Mouse (Mus musculus) cerebellum, postnatal 10 days (tissue): ENCODE results near the gene Pip5k1a.
"Not testable (repeated sequence)": the region's sequence is repeated elsewhere in the genome, so short reads cannot be mapped to it uniquely, and the experiment has no call there.

Source experiments
- DNase-seq, 2 experiments: peaks; one replicate each; pipeline ENCODE4 v3.0.0; 2021; ENCODE audit warnings: mixed read lengths in 2 of 2

Gene Pip5k1a

DNA sequence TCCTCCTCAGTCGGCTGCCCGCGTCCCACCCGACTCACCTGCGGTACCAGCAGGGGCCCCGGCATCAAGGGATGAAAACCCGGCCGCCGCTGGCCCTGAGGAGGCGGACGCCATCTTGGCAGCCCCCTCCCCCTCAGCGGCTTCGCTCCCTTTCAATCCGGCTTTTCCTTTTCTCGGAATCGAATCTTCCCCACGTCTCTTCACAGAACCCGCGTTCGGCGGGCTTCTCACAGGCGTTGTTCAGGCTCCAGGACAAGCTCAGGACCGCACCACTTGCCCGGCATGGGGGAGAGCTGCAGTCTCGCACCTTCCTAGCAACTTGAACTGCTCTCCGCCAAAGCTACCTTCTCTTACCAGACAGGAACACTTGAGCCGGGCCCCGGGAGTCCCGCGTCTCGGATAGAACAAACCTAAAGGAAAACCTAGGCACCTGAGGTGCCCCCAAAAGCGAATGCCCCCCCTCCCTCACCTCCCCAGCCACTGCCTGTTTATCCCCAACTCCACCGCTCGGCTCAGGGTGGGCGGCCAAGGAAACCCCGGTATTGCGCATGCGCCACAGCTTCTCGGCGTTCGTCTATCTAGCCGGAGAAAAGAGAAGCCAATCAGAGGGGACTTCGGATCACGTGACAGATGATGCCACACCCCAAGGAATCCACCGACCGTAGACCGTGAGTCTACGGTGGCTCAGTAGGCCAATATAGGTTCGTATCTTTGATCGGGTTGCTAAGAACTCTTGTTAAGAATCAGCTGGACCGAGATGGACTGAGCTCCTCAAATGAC lies at the start of gene Pip5k1a:
Gene Pip5k1a (minus strand): TSS at position 593 of the 780 bp plus-strand sequence.
- peak; percentile 99 for DNase-seq

DNA sequence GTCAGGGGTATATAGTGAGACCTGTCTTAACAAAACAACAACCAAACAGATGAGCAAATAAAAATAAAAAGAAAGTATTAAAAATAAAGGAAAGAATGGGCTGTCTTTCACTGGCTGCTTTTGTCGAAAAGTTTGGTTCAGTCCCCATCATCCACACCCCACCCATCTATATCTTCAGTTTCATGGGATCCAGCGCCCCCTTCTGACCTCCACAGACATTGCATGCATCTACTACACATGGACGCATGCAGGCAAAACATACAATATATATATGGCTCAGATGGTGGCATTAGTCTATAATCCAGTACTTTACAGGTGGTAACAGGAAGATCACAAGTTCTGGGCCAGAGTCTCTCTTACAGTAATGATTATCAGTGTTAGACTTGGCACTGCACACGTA lies 47.1 kb upstream of the Pip5k1a start:
- peak in 1 of 2 experiments; percentile 44 for DNase-seq

DNA sequence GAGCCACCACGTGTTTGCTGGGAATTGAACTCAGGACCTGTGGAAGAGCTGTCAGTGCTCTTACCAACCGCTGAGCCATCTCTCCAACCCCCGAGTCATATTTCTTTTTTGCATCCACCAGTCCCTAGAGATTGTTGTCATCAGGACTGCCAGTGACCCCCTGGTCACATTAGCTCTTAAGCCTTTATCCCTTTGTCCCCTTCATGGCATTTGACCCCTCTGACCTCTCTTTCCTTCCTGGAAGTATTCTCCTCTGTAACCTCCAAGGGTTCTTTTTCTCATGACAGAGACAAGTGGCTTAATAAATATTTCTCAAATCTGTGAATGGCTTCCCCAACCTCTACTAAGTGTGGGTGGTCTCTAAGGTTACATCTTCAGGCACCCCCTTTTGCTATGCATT lies 41.2 kb upstream of the Pip5k1a start:
- no peak for DNase-seq

DNA sequence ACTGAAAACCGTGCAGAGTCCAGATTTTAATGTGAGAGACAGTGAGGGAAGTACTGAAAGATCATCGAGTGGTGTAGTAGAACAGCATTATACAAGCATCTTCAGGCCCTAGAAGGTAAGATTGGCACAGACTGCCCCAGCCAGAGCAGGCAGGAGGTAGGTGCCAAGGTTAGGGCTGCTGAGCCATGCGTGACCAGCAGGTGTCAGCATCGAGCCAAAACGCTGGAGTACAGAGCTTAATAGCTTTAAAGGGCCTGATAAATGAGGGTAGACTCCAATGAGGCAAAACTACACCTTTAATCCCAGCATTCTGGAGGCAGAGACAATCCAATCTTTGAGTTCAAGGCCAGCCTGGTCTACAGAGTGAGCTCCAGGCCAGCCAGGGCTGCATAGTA lies 35.9 kb upstream of the Pip5k1a start:
- DNase-seq: peak; percentile 94 to 95

DNA sequence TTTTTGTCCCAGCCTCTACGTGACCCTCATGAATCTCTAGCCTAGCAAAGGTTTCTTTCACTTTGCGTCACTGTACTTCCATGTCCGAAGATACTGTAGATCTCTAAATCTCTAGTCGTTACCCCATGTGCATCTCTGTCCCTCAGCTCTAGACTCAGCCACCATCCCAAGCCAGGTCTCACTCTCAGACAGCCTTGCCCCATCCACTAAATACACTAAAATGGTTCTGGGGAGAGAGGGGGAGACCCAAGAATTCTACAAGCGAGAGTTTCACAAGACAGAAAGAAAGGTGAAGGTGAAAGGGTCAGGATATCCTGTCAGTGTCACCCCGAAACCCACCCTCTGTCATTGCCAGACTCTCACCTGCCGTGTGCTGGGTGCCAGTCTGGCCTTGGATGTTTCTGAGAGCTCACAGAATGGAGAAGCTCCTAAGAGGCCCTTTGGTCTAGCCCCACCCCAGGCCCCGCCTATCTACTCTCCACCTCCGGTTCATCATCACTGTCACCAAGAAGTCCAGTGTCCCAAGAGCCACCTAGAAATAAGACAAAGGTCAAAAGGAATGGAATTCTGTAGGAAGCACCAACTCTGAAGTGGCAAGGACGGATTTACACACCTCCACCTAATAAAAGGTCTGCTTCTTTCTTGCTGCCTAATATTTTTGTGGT lies 35.4 kb upstream of the Pip5k1a start, which contains the start of gene Tnfaip8l2:
Gene Tnfaip8l2 (minus strand): TSS at position 409 of the 665 bp plus-strand sequence.
- peak in 1 of 2 experiments; percentile 25 for DNase-seq

DNA sequence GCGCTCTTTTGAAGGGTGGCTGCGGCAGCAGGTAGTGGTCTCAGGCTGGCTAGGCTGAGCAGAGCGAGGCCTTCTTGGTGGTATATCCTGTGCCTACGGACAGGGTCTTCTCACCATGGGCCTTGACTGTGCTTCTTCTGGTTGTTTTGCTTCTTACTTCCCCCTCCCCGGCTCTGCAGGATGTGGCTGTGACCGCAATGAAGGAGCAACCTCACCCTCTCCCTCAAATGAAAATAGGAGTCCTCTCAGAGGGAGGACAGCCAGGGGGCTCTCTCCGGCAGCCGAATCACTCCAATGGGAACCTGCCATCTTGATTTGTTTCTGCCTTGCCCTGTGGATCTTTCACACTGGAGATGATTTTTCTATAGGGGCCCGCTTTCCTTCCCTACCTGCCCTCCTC lies 34.7 kb upstream of the Pip5k1a start:
- DNase-seq: no peak

DNA sequence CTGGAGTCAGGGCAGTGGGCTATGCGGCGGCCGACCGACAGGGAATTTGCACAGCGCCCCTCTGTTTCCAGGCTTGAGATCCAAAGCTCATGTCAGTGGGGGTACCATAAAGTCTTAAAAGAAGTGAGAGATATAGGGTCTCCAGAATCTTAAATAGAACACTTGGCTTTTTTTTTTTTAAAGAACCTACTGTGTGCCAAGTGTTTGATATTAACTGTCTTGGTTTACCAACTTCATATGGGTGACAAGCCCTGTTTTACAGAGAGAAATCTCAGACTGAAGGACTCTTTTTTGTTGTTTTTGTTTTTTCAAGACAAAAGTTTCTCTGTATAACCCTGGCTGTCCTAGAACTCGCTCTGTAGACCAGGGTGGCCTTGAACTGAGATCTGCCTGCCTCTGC lies 34.1 kb upstream of the Pip5k1a start:
- DNase-seq: no peak

DNA sequence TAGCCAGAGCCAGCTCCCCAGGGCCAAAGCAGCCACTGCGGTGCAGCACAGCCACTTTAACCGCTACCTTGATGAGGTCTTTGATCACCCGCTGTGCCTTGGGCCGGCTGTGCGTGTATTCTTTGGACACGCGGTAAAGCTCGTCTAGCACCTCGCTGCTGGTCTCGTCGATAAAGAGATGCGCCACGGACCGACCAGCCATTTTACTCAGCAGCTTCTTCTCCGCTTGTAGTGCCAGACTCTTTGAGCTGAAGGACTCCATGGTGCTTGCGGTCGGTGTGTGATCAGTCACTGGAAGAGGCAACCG lies 33.5 kb upstream of the Pip5k1a start:
- DNase-seq: no peak

DNA sequence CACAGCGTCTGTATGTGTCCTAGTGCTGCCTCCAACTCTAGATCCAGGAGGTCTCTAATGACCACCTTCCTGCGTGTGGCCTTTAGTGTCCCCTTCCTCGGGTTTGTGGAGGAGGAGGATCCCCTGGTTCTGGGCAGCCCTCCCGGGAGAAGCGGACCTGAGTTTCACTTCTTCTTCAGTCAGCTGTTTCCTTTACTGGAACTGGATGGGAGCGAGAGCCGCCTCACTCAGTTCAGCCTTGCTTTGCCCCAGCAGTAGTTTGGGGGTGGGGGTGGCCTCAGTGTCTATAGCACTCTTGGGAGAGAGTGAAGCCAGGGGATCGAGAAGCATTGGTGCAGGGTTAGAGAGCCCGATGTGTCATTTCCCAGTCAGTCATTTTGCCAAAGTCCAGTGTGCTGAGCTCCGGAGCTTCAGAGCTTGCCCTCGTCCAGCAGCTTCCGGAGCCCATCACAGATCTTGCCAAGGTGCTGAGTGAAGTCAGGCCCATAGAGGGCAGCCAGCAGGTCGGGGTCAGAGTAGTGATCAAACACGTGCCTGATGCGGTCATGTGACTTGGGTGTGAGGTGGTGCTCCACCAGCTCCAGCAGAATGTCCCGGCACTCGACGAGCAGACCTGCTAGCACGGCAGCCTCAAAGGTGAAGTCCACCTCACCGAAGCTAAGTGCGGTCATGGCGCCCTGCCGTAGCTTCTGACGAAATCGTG lies 33.0 kb upstream of the Pip5k1a start:
- DNase-seq: no peak

DNA sequence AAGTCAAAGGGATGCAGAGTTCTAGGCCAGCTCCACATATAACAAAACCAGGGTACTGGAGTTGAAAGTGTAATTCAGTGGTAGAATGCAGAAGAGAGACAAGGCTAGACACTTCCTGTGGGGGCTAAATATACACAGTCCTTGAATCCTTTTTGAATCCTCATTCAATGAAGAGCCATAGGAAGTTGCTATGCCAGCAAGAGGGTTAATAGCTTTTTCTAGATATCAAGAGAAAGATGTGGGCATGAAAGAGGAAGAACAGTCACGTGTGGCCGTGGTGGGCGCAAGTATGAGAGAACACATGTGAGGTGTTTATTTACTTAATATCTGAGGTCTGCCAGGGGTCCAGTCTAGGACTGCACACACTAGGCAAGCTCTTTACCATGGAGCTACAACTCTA lies 29.6 kb upstream of the Pip5k1a start:
- DNase-seq: no peak

DNA sequence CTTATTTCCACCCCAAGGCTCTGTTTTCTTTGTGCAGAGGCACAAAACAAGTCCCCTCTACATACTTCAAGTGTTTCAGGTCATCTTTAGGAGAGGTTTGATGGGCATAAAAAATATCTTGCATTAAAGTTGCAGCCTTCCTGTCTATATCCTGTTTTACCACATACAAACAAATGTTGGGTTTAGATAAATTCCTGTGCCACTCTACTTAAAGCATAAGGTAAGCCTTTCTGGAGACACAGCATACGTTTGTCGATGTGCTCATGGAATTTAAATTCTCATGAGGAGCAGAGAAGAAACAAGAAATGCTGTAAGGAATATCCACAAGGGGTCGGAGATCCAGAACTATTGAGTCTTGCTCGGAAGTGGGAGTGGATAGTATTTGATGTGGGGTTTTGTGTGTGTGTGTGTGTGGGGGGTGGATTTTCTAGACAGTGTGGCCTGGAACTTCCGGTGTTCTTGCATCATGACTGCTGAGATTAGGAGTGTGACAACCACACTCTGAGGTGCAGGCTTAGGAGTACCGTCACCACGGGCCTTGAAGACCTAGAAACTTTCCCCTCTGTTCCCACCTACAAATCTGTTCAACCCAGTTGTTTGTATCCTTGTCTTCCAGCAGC lies 28.8 kb upstream of the Pip5k1a start:
- DNase-seq: no peak

DNA sequence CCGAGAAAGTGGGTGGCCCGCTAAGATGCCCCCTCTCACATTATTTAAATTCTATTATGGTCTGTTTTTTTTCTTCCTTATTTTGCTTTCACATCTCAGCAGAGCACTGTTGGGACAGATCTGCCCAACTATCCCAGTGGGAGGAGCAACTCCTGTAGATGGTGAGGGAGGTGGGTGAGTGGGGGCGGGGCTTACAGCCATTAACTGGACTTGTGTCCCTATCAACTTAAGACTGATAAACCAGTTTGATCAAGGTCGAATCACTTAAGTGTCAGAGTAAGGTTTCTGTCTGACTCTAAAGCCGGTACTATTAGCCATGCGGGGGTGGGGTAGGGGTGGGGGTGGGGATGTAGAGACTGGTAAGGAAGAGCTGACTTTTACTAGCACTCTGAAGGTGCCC lies 28.3 kb upstream of the Pip5k1a start:
- peak; percentile 67 to 68 for DNase-seq

DNA sequence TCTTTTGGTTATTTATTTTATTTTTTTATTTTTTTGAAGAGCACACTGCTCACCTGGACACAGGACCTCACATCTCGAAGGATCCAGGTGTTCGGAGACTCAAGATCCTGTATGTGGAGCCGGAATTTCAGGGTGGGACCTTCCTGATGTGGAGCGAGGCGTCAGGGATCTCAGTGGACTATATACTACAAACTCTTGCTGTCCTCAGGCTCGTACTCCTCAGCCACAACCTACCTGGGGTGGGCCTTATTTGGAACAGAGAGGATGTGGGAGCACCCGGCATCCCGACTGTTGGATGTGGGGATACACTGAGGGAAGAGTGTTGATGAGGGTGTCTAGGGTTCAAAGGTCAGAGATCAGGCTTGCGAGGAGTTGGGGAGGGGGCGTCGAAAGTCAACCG lies 27.4 kb upstream of the Pip5k1a start:
- not testable (repeated sequence) for DNase-seq

DNA sequence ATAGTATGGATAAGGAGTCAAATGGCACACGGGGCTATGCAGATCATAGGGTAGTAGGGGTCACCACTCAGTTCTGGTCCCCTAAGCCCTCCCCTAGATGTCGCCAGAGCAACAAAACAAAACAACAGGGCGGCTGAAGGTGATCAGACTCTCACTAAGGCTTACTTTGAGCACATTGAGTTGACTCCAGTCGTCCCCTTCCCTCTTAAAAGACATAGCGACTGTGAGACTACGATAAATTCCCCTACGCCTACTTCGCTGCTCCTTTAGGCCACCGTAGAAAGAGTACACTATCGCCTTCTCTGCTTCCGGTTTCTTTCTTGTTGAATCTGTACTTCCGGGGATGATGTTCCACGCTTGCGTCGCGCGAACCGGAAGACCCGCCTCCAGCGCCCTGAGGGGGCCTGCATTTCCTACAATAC lies 27.0 kb upstream of the Pip5k1a start, which contains the start of the genes Scnm1 and Lysmd1:
Gene Scnm1 (minus strand): TSS at position 332 of the 422 bp plus-strand sequence.
Gene Lysmd1 (plus strand): TSS at position 409 of the 422 bp plus-strand sequence.
- DNase-seq: peak; percentile 91 to 94

DNA sequence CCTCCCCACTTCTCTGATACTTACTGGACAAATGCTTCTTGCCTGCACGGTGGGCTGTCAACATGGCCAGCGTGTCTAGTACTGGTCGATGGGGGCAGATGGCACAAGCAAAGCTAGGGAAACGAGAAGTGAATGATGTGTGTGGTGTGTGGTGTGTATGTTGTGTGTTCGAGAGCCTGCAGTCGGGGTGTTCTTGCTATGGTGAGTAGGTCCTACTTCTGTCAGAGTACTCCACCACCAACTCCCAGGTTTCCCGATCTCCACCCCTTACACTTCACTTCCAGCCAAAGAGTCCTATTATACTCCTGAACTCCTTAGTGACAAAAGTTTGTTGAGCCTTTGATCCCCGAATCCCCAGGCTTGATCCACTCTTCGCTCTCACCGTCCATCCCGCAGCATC lies 26.4 kb upstream of the Pip5k1a start:
- no peak for DNase-seq

DNA sequence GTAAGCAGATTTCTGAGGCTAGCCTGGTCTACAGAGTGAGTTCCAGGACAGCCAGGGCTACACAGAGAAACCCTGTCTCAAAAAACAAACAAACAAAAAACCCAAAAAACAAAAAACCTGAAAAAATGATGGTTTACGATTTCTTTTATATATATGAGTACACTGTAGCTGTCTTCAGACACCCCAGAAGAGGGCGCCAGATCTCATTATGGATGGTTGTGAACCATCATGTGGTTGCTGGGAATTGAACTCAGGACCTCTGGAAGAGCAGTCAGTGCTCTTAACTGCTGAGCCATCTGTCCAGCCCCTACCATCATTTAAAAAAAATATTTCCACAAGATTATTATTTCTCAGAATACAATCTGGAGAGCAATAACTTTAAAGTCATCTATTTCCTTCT lies 25.7 kb upstream of the Pip5k1a start:
- DNase-seq: not testable (repeated sequence)

DNA sequence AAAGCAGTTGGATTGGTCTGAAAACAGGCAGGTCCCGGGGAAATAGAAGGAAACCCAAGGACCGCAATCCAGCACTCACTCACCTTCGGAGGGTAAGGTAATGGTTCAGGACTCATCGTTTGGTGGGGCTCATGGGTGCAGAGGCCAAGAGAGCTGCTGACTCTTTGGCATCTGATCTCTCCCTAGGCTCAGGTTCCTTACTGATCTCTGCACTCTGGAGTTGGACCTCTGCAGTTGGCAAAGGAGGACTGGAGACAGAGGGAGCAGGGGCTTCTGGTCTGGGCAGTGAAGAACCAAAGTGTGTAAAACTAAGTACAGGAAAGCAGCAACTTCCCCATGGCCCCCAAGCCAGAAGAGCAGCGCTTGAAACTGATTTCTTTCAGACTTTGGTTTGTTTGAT lies 23.4 kb upstream of the Pip5k1a start:
- no peak for DNase-seq

DNA sequence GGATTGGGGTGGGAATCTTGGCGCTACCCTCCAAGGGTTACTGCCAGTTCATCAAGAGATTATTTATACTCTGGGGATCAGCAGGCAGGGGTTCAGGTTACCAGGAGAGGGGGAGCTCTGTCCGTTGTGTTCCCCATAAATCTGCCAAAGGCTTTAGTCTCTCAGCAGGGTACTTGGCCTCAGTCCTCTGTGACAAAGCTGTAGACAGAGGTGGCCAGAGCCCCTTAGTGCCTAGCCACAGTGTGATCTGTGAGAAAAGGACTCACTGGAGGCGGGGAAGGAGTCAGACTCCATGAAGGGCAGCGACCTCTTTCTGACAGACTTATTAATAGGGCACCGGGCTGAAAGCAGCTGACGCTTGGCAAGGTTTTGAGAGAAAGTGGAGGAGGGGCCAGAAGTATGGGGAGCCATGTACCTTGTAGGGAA lies 22.5 kb upstream of the Pip5k1a start:
- DNase-seq: peak; percentile 77 to 82

DNA sequence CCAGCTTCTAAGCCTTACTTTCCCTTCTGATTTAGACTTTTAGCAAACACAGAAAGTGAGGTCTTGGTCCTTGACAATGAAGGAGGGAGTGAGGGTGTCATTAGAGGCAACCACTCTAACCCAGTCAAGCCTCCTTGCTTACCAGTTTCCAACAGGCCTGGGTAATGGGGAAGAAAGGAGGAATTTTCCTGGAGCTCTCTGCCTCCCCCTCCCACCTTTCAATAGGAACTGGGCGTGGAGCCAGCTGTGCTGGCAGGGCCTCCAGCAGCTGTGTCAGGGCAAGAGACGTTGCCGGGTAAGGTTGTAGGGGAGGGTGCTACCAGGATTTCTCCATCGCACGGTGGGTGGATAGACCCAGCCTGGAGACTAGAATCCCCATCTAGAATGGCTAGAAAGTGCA lies 18.2 kb upstream of the Pip5k1a start:
- peak; percentile 63 to 71 for DNase-seq

DNA sequence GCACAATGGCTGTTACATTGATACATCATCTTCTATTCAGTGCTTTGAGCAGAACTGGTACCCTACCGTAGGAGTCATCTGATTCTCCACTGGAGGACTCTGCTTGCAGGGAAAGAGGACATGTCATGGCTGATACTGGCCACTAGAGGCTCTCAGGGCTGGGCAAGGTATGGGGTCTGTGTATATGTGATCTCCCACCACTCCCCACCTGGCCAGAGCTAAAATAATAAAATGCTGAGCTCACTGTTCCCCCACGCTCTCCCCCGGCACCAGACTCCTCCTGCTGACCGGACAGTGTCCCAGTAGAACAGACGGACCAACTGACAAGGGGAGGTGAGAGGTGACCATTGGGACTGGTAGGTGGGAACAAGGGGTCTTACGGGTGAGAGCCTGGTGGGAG lies 17.5 kb upstream of the Pip5k1a start, which contains the start of gene Tmod4:
Gene Tmod4 (plus strand): TSS at position 231 of the 400 bp plus-strand sequence.
- peak; percentile 45 to 60 for DNase-seq

DNA sequence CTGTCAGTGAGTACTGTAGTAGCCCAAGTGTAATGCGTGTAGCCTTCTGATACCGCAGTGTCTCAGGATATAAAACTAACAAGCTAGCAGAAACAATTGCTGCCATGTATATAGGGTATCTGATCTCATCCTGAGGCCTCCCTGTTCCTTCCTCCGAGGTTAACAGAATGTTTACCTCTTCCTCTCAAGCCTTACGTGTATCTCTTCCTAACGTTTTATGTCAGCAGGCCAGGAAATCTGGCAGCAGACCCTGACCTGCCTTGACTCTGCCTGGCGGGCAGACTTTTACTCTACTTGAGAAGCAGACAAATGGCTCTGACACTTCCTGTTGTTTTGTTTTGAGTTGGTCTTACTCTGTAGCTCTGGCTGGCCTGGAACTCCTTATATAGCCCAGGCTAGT lies 14.8 kb upstream of the Pip5k1a start:
- no peak for DNase-seq

DNA sequence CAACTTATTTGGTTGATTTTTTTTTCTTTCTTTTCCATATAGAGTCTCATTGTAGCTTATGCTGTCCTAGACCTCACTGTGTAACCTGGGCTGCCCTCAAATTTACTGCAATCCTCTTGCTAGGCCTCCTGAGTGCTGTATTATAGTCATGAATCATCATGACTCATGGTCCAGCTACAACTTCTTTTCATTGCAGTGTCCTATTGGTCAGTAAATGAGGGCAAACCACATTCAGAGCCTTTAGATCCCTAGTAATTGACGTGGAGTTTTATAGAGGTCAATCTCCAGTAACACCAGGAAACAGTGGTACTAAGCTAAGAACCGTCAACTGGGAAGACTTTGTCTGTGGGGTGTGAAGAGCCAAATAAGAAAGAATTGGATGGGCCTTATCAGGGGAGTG lies 11.0 kb upstream of the Pip5k1a start:
- DNase-seq: no peak

DNA sequence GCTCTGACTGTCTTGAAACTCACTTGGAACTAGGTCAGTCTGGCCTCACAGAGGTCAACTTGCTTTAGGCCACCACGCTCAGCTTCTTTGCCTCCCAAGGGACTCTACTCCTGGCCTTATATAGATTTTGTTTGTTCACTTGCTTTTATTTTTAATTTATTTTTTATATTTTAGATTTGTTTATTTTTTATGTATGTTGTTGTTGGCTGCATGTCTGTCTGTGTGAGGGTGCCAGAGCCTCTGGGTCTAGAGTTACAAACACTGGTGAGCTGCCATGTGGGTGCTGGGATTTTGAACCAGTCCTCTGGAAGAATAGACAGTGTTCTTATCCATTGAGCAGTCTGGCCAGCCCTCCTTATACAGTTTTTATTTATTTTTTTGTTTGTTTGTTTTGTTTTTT lies 6.0 kb upstream of the Pip5k1a start:
- DNase-seq: no peak
